Mouse (Mus musculus) kidney, adult 2 months (tissue): ENCODE results near the gene Cdsn.

Experiments used
- CTCF ChIP-seq: fragments of 200-500 bp; conservative IDR thresholded peaks from 2 replicates; pipeline ENCODE4 v1.5.1; 2011; ENCODE audit warnings: low read depth, mild to moderate bottlenecking, control low read depth, low read length, moderate library complexity, mixed read lengths; ENCODE audit not compliant: insufficient read depth, insufficient read length
- POLR2A ChIP-seq: fragments of 200-500 bp; IDR thresholded peaks from one replicate; pipeline ENCODE4 v1.6.1; 2011; ENCODE audit warnings: low read depth, low read length, control low read depth

DNA sequence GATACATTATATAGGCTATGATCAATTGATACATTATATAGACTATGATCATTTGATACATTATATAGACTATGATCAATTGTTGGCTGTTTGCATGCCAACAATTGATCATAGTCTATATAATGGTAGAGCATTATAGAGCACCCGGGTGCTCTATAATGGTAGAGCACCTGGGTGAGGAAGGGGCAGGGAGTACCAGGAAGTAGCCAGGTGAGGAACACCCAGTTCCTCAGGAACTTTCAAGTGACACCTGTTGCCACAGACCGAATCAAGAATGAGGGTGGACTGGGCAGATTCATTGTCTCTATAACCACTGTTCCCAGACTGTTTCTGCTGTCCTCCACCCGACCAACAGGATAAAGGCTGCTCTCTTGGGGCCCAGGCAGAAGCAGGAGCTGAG lies 15.2 kb downstream of the Cdsn start, which contains the start of gene 2300002M23Rik:
- TF ChIP-seq CTCF: no peak
- no peak for TF ChIP-seq POLR2A
